Mouse (Mus musculus) kidney, adult 2 months (tissue): Measurements from ENCODE around the gene Wnt4.

Experiments used
- CTCF ChIP-seq: fragments of 200-500 bp; conservative IDR thresholded peaks from 2 replicates; pipeline ENCODE4 v1.5.1; 2011; ENCODE audit warnings: low read depth, mild to moderate bottlenecking, control low read depth, low read length, moderate library complexity, mixed read lengths; ENCODE audit not compliant: insufficient read depth, insufficient read length
- POLR2A ChIP-seq: fragments of 200-500 bp; IDR thresholded peaks from one replicate; pipeline ENCODE4 v1.6.1; 2011; ENCODE audit warnings: low read depth, low read length, control low read depth

- TF ChIP-seq POLR2A: no peak
- peak; percentile 51 for TF ChIP-seq CTCF
Measured at GRCm38 (mm10) chr4:137308377-137308776, 31.1 kb downstream of the Wnt4 start.
